Mouse (Mus musculus) brain, embryonic 14.5 days (tissue): ENCODE measurements at regions not wholly inside any gene's neighbourhood (a gene's known extent, or its start where the extent isn't known, plus 50 kb on each side); places are given as distances from the start of the nearest gene placed in this dataset.

ENCODE experiments used
- DNase-seq: peaks from one replicate; pipeline ENCODE4 v3.0.0-alpha.2; 2011; ENCODE audit warnings: low read depth
- CTCF ChIP-seq: fragments of 200-500 bp; IDR thresholded peaks from 2 replicates; pipeline ENCODE4 v1.5.1; 2012; ENCODE audit warnings: inconsistent platforms, mild to moderate bottlenecking, moderate library complexity, borderline replicate concordance; ENCODE audit not compliant: insufficient read depth, insufficient read length; ENCODE audit errors: extremely low read depth
- POLR2A ChIP-seq: fragments of 200-500 bp; IDR thresholded peaks from 2 replicates; pipeline ENCODE4 v1.6.1; 2012; ENCODE audit warnings: mild to moderate bottlenecking, inconsistent platforms, borderline replicate concordance; ENCODE audit not compliant: poor library complexity, insufficient read depth, insufficient read length, severe bottlenecking; ENCODE audit errors: extremely low read depth

DNA sequence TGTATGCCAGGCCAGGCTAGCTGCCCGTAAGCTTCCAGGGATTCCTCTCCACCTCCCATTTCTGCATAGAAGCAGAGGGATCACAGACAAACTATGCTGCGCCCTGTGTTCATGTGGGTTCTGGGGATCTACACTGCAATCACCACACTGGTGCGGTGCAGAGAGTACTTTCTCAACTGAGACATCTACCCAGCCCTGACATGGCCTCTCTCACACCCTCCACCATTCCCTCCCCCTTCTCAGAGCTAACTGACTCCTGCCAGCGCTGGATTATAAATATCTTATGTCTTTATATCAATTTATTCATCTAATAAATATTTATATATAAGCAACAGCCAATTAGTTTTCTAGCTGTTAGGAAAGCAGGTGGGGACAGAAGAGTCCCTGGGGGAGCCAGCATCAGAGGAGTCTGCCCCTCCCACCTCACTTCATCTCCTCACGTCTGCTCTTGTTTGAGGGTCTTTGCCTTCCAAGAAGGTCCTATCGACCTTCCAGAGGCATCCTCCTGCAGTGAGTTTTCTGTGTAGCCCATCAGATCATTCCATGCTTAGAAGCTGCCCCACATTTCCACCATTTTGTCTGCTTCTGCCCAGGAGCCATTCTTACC lies 58.7 kb upstream of the Glrp1 start:
- TF ChIP-seq POLR2A (no peak), CTCF (no peak)
- DNase-seq = peak; percentile 69

DNA sequence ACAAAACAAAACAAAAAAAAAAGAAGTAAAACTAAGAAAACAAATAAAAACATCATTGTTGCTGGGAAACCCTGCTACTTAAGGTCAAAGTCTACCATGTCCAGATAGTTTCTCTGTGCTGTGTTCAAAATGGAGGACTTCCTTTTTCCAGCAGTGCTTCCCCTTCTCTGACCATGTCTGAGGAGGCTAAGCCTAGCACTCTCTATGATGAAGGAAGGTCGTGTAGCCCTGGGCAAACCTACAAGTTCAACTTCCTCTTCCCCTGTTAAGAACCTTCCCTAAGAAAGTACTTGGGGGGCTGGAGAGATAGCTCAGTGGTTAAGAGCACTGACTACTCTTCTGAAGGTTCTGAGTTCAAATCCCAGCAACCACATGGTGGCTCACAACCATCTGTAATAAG lies 57.3 kb upstream of the Glrp1 start:
- no peak for DNase-seq
- TF ChIP-seq CTCF (no peak), POLR2A (no peak)

DNA sequence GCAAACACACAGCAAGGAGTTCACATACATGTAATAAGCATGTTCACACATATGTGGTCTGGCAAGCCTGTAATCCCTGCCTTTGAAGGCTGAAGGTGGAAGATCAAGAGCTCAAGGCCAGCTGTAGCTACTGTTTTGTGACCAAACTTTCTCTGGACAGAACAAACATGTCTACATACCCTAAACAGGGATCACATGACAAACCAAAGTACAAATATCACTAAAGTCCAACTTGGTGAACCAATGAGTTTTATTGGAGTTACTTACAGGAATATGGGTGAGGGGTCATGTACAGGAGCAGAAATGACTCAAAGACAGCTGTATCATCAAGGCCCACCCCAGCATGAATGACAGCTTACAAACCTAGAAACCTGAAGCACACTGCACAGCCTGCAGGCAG lies 56.6 kb upstream of the Glrp1 start:
- DNase-seq = no peak
- TF ChIP-seq CTCF = no peak
- no peak for TF ChIP-seq POLR2A

DNA sequence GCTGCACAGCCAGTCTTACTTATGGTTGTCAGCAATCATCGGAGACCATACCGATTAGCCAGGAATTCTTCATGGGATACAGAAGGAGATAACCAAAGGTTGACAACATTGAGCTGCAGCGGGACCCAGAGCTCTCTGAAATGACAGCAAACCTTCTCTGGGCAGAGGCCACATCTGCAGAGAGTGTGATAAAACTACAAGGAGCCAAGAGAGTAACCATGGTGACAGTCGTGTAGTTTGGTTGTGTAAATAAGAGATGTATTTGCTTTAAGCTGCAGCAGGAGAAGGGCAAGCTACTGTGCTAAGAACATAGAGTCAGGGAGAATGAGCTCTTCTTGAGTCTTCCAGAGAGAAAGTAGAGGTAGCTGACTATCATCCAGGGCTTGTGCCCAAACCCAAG lies 55.0 kb upstream of the Glrp1 start:
- no peak for TF ChIP-seq POLR2A
- no peak for TF ChIP-seq CTCF
- DNase-seq = peak; percentile 19

DNA sequence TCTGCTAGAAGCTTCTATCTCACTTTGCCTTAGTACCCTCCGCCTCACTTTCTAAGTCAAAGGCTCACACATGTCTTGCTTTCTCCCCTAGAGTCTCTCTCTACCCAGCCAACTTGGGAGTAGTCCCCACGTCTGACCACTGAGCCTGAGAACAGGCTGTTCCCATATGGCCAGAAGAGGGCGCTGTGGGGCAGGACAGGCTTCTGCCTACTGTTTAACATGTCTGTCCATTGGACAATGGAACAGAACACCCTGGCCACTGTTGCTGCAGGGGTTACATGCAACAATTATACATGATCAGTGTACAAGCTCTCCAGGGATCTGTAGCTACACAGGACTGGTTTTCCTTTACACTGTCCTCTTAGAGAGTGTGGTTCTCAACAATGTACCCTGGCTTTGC lies 52.5 kb upstream of the Glrp1 start:
- DNase-seq = peak; percentile 86
- TF ChIP-seq CTCF = peak; percentile 84
- TF ChIP-seq POLR2A = no peak

DNA sequence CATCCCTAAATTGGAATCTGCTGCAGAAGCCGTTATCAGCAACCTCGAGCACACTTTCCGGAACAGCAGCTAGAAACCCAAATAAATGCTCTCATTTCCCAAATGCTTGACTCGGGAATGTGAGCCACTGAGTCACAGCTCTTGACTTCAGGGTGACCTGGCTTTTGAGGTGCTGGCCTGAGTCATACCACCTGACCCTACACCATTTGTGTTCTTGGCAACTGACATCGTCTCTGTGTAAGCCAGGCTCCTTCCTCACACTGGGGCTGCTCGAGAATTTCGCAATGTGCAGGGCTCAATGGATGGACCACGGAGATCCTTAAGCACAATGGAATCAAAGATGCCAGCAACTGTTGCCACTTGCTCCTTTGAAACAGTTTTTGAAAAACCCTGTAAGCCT lies 50.9 kb upstream of the Glrp1 start:
- no peak for DNase-seq
- TF ChIP-seq POLR2A (no peak), CTCF (no peak)
